Mouse (Mus musculus): Measurements from ENCODE around the gene Oxgr1. TPM values are rescaled to one million over a fixed set of nuclear protein-coding genes. Genes with fewer than 3 reads are reported as not detected.

The Oxgr1 gene
- polyA plus RNA-seq (2015; fragmentation: Nextera tagmentation; extraction: Ambion mirVana), result not detected in 2 replicates

GRCm38 (mm10) chr14:120042187-120042820 lies at the start of gene Oxgr1:
Gene Oxgr1 (minus strand): TSS chr14:120042435.
- no peaks in the 10 kb centered on the region for H3K36me3 ChIP-seq
- 80% methylated on average over 17 of the region's 17 CpGs for WGBS
- no peak for ATAC-seq (ENCODE audit: insufficient read depth, low FRiP score, low read depth)
- H3K27me3 ChIP-seq (replicated peaks), result no peaks in the 10 kb centered on the region
- H3K9me3 ChIP-seq, result no peaks in the 10 kb centered on the region
- no peak within 1 kb of the TSS for H3K9ac ChIP-seq
- no peak within 1 kb of the TSS for H3K4me3 ChIP-seq (replicated peaks)
- no peak within 1 kb of the TSS for H3K4me2 ChIP-seq
- H3K4me1 ChIP-seq, result no peaks in the 10 kb centered on the region
- H3K27ac ChIP-seq, result no peak within 1 kb of the TSS

GRCm38 (mm10) chr14:120090401-120090800 lies 48.2 kb upstream of the Oxgr1 start:
- no peak overlapping the region for H3K4me2 ChIP-seq
- H3K9me3 ChIP-seq, result no peaks in the 10 kb centered on the region
- no peaks in the 10 kb centered on the region for H3K36me3 ChIP-seq
- WGBS, result 48% methylated on average over 1 of the region's 1 CpGs
- no peak overlapping the region for H3K9ac ChIP-seq
- no peak overlapping the region for H3K27ac ChIP-seq
- no peaks in the 10 kb centered on the region for H3K27me3 ChIP-seq (replicated peaks)
- H3K4me1 ChIP-seq, result no peaks in the 10 kb centered on the region
- no peak for ATAC-seq (ENCODE audit: insufficient read depth, low FRiP score, low read depth)
- no peak overlapping the region for H3K4me3 ChIP-seq (replicated peaks)

- no peaks in the 10 kb centered on the region for H3K27me3 ChIP-seq (replicated peaks)
- no peak overlapping the region for H3K27ac ChIP-seq
- no peaks in the 10 kb centered on the region for H3K36me3 ChIP-seq
- no peak for ATAC-seq (ENCODE audit: insufficient read depth, low FRiP score, low read depth)
- H3K9me3 ChIP-seq, result no peaks in the 10 kb centered on the region
- H3K4me2 ChIP-seq, result no peak overlapping the region
- 53% methylated on average over 14 of the region's 14 CpGs for WGBS
- H3K9ac ChIP-seq, result no peak overlapping the region
- no peak overlapping the region for H3K4me3 ChIP-seq (replicated peaks)
- no peaks in the 10 kb centered on the region for H3K4me1 ChIP-seq
Observed at GRCm38 (mm10) chr14:120089649-120090360, 47.6 kb upstream of the Oxgr1 start.

GRCm38 (mm10) chr14:120089006-120089648 lies 46.9 kb upstream of the Oxgr1 start:
- H3K4me1 ChIP-seq, result no peaks in the 10 kb centered on the region
- no peaks in the 10 kb centered on the region for H3K27me3 ChIP-seq (replicated peaks)
- no peak overlapping the region for H3K27ac ChIP-seq
- no peak overlapping the region for H3K4me3 ChIP-seq (replicated peaks)
- H3K9ac ChIP-seq, result no peak overlapping the region
- 68% methylated on average over 7 of the region's 7 CpGs for WGBS
- H3K9me3 ChIP-seq, result no peaks in the 10 kb centered on the region
- ATAC-seq (ENCODE audit: insufficient read depth, low FRiP score, low read depth), result no peak
- no peak overlapping the region for H3K4me2 ChIP-seq
- no peaks in the 10 kb centered on the region for H3K36me3 ChIP-seq

- no peaks in the 10 kb centered on the region for H3K9me3 ChIP-seq
- no peak for ATAC-seq (ENCODE audit: insufficient read depth, low FRiP score, low read depth)
- H3K9ac ChIP-seq, result no peak overlapping the region
- no peak overlapping the region for H3K4me2 ChIP-seq
- no peaks in the 10 kb centered on the region for H3K4me1 ChIP-seq
- H3K36me3 ChIP-seq, result no peaks in the 10 kb centered on the region
- no peak overlapping the region for H3K4me3 ChIP-seq (replicated peaks)
- WGBS, result 75% methylated on average over 9 of the region's 9 CpGs
- H3K27ac ChIP-seq, result no peak overlapping the region
- H3K27me3 ChIP-seq (replicated peaks), result no peaks in the 10 kb centered on the region
Observed at GRCm38 (mm10) chr14:120084084-120084667, 41.9 kb upstream of the Oxgr1 start.

- H3K9me3 ChIP-seq, result no peaks in the 10 kb centered on the region
- H3K4me1 ChIP-seq, result no peaks in the 10 kb centered on the region
- H3K27ac ChIP-seq, result no peak overlapping the region
- H3K27me3 ChIP-seq (replicated peaks), result no peaks in the 10 kb centered on the region
- no peak; the same call in 1 of the 2 replicates for ATAC-seq (ENCODE audit: insufficient read depth, low FRiP score, low read depth)
- WGBS, result 48% methylated on average over 2 of the region's 2 CpGs
- no peak overlapping the region for H3K9ac ChIP-seq
- no peak overlapping the region for H3K4me2 ChIP-seq
- H3K4me3 ChIP-seq (replicated peaks), result no peak overlapping the region
- no peaks in the 10 kb centered on the region for H3K36me3 ChIP-seq
Observed at GRCm38 (mm10) chr14:120076192-120076591, 34.0 kb upstream of the Oxgr1 start.

- ATAC-seq (ENCODE audit: insufficient read depth, low FRiP score, low read depth), result no peak
- no peaks in the 10 kb centered on the region for H3K4me1 ChIP-seq
- H3K4me2 ChIP-seq, result no peak overlapping the region
- no peaks in the 10 kb centered on the region for H3K9me3 ChIP-seq
- H3K27me3 ChIP-seq (replicated peaks), result no peaks in the 10 kb centered on the region
- no peak overlapping the region for H3K27ac ChIP-seq
- H3K4me3 ChIP-seq (replicated peaks), result no peak overlapping the region
- H3K9ac ChIP-seq, result no peak overlapping the region
- no peaks in the 10 kb centered on the region for H3K36me3 ChIP-seq
- WGBS, result 75% methylated on average over 5 of the region's 5 CpGs
Observed at GRCm38 (mm10) chr14:120075746-120076145, 33.5 kb upstream of the Oxgr1 start.

- no peak overlapping the region for H3K4me2 ChIP-seq
- no peaks in the 10 kb centered on the region for H3K36me3 ChIP-seq
- no peaks in the 10 kb centered on the region for H3K27me3 ChIP-seq (replicated peaks)
- no peak overlapping the region for H3K4me3 ChIP-seq (replicated peaks)
- no peak overlapping the region for H3K9ac ChIP-seq
- ATAC-seq (ENCODE audit: insufficient read depth, low FRiP score, low read depth), result no peak
- H3K4me1 ChIP-seq, result no peaks in the 10 kb centered on the region
- H3K27ac ChIP-seq, result no peak overlapping the region
- no peaks in the 10 kb centered on the region for H3K9me3 ChIP-seq
Observed at GRCm38 (mm10) chr14:120074231-120074630, 32.0 kb upstream of the Oxgr1 start.

GRCm38 (mm10) chr14:120061096-120061495 lies 18.9 kb upstream of the Oxgr1 start:
- no peak overlapping the region for H3K4me2 ChIP-seq
- ATAC-seq (ENCODE audit: insufficient read depth, low FRiP score, low read depth), result no peak
- no peaks in the 10 kb centered on the region for H3K9me3 ChIP-seq
- no peaks in the 10 kb centered on the region for H3K27me3 ChIP-seq (replicated peaks)
- H3K4me1 ChIP-seq, result no peaks in the 10 kb centered on the region
- no peak overlapping the region for H3K9ac ChIP-seq
- no peak overlapping the region for H3K4me3 ChIP-seq (replicated peaks)
- no peaks in the 10 kb centered on the region for H3K36me3 ChIP-seq
- 60% methylated on average over 9 of the region's 9 CpGs for WGBS
- no peak overlapping the region for H3K27ac ChIP-seq

GRCm38 (mm10) chr14:120033454-120033853 lies 8.8 kb downstream of the Oxgr1 start:
- 32% methylated on average over 1 of the region's 1 CpGs for WGBS
- ATAC-seq (ENCODE audit: insufficient read depth, low FRiP score, low read depth), result no peak
- H3K4me1 ChIP-seq, result no peaks in the 10 kb centered on the region

GRCm38 (mm10) chr14:120019948-120020347 lies 22.3 kb downstream of the Oxgr1 start:
- no peaks in the 10 kb centered on the region for H3K9me3 ChIP-seq
- 68% methylated on average over 2 of the region's 2 CpGs for WGBS
- H3K4me1 ChIP-seq, result no peaks in the 10 kb centered on the region
- H3K4me3 ChIP-seq (replicated peaks), result no peak overlapping the region
- H3K27ac ChIP-seq, result no peak overlapping the region
- ATAC-seq (ENCODE audit: insufficient read depth, low FRiP score, low read depth), result no peak
- no peaks in the 10 kb centered on the region for H3K36me3 ChIP-seq
- no peaks in the 10 kb centered on the region for H3K27me3 ChIP-seq (replicated peaks)
- no peak overlapping the region for H3K9ac ChIP-seq
- H3K4me2 ChIP-seq, result no peak overlapping the region

More at GRCm38 (mm10) chr14:120033454-120033853, 8.8 kb downstream of the Oxgr1 start:
- Histone ChIP-seq H3K4me2 (no peak overlapping the region), H3K27me3 (replicated peaks) (no peaks in the 10 kb centered on the region), H3K9ac (no peak overlapping the region), H3K27ac (no peak overlapping the region), H3K9me3 (no peaks in the 10 kb centered on the region), H3K36me3 (no peaks in the 10 kb centered on the region), H3K4me3 (replicated peaks) (no peak overlapping the region)
